Comparison of ENCODE assay signal across 28 mouse cellular contexts in genomic region chr7:16631932-16632331, GRCm38 (mm10). TPM values are rescaled to one million over a fixed set of nuclear protein-coding genes. Genes with fewer than 3 reads are reported as not detected.
DNase-seq lines count a peak whose midpoint lies in the region; ATAC-seq and TF ChIP-seq lines count a peak whose summit lies in the region.
"Had no signal": no experiment of that assay in that cellular context is flagged by ENCODE, and none has a peak within 500 bp of the region (broad histone marks: within the 10 kb centered on the region; RNA-seq: fewer than 3 reads in every experiment).

No protein-coding gene starts in this region.

- 73% methylated on average over 4 of the region's 4 CpGs for WGBS in kidney, adult 2 months
- WGBS in heart, embryonic 11.5 days (ENCODE audit: insufficient replicate concordance), result 70% methylated on average over 4 of the region's 4 CpGs

- H3K4me1 ChIP-seq in kidney, adult 2 months (ENCODE audit: control insufficient read depth, insufficient read depth, low read length), result no peaks in the 10 kb centered on the region
- H3K4me1 ChIP-seq in heart, embryonic 11.5 days (ENCODE audit: control insufficient read depth, insufficient read depth, low read length), result no peaks in the 10 kb centered on the region

- ATAC-seq in heart, embryonic 11.5 days (replicated peaks; ENCODE audit: insufficient number of reproducible peaks, low FRiP score, low TSS enrichment), result no peak
- ATAC-seq: forebrain, embryonic 16.5 days had no signal

- TF ChIP-seq CTCF in kidney, adult 2 months (conservative IDR thresholded peaks at IDR 0.05; ENCODE audit: insufficient read depth, insufficient read length, low read depth, low read length), result 0 out of 2 replicates have a peak, but pooled peaks have one; percentile 0

- H3K4me2 ChIP-seq in heart, embryonic 11.5 days, result no peak overlapping the region
- H3K4me2 ChIP-seq: hindbrain, embryonic 14.5 days; midbrain, embryonic 11.5 days had no signal

- no peak overlapping the region for H3K27ac ChIP-seq in kidney, adult 2 months (ENCODE audit: insufficient read depth, low read depth, low read length)
- H3K27ac ChIP-seq in heart, embryonic 11.5 days (ENCODE audit: low read depth, low read length), result no peak overlapping the region
- H3K27ac ChIP-seq: hindbrain, embryonic 14.5 days had no signal

- H3K36me3 ChIP-seq in kidney, adult 2 months (ENCODE audit: control insufficient read depth, insufficient read depth, low read length), result no peaks in the 10 kb centered on the region
- no peaks in the 10 kb centered on the region for H3K36me3 ChIP-seq in heart, embryonic 11.5 days (ENCODE audit: control insufficient read depth, insufficient read depth, low read length)

- TF ChIP-seq POLR2A in kidney, adult 2 months (IDR thresholded peaks at IDR 0.05; ENCODE audit: low read depth, low read length), result no peak

- no peaks in the 10 kb centered on the region for H3K27me3 ChIP-seq in kidney, adult 2 months (replicated peaks; ENCODE audit: control insufficient read depth, insufficient read depth, low read length)
- no peaks in the 10 kb centered on the region for H3K27me3 ChIP-seq in heart, embryonic 11.5 days (ENCODE audit: control insufficient read depth, insufficient read depth, low read length)

- 0 out of 2 replicates have a peak, but pooled peaks cover 2% of the 10 kb centered on the region for H3K9me3 ChIP-seq in heart, embryonic 11.5 days (replicated peaks; ENCODE audit: control insufficient read depth, low read length)

- intact Hi-C loops in left cerebral cortex, postnatal 36 days (cut with DNase I), result loop anchor here (5.0 kb wide), 1 partner anchor 65 kb away; no protein-coding TSS in a partner anchor

- no peak for DNase-seq in kidney, adult 2 months
- no peak for DNase-seq in kidney, postnatal 36 days
- peak; percentile 28 to 29 for DNase-seq in B cell, adult 2 months
- peak; percentile 36 for DNase-seq in ES-CJ7 (ENCODE audit: low read depth, low spot score)
- peak; percentile 53 for DNase-seq in induced T-regulatory cell, adult 2 months (ENCODE audit: low read depth)
- no peak for DNase-seq in left cerebral cortex, postnatal 36 days (ENCODE audit: low spot score in 2 of 2)
- DNase-seq: adrenal gland, postnatal 10 days; cerebellum, adult 8-10 months; heart, postnatal 4 days; kidney, adult 8-10 months; kidney, postnatal 25 days; lung, postnatal 10 days; thymus, postnatal 14 days had no signal

- H3K9ac ChIP-seq in heart, embryonic 11.5 days (ENCODE audit: low read depth, low read length), result no peak overlapping the region
- H3K9ac ChIP-seq: hindbrain, embryonic 14.5 days had no signal

- H3K4me3 ChIP-seq in kidney, adult 2 months (ENCODE audit: insufficient read depth, low read depth, low read length), result no peak overlapping the region
- H3K4me3 ChIP-seq in heart, embryonic 11.5 days (ENCODE audit: low read depth, low read length), result no peak overlapping the region

RNA-seq across cellular contexts. Expression of gene Arhgap35, which starts 17.1 kb away (rescaled TPM):
- 25.7 and 28.6 TPM in 2 replicates for polyA plus RNA-seq in kidney, adult 2 months (2012; rRNA removed)
- polyA plus RNA-seq in heart, embryonic 11.5 days (2014; fragmentation: Nextera tagmentation; extraction: Ambion mirVana), result 15.9 and 17.2 TPM in 2 replicates
- total RNA-seq in left cerebral cortex, postnatal 36 days (2021), result 100 to 1,000 TPM; 134 to 138 TPM

RNA-seq across cellular contexts. Expression of gene Ceacam15, which starts 43.6 kb away (rescaled TPM):
- not detected in 2 replicates for polyA plus RNA-seq in kidney, adult 2 months (2012; rRNA removed)
- polyA plus RNA-seq in heart, embryonic 11.5 days (2014; fragmentation: Nextera tagmentation; extraction: Ambion mirVana), result 0.11 and 0.21 TPM in 2 replicates
- total RNA-seq in left cerebral cortex, postnatal 36 days (2021), result not detected
- total RNA-seq: adrenal gland, postnatal 10 days; ES-E14; gastrocnemius, postnatal 4 days; left cerebral cortex, adult 18-20 months; left cerebral cortex, postnatal 25 days; neutrophil, adult 5-6 weeks had no signal
- polyA plus RNA-seq: brain, embryonic 14.5 days; embryonic facial prominence, embryonic 14.5 days; forebrain, embryonic 16.5 days; hindbrain, embryonic 14.5 days; intestine, embryonic 14.5 days; limb, embryonic 14.5 days; liver, embryonic 16.5 days; midbrain, embryonic 11.5 days; small intestine, adult 2 months had no signal

Comparison
In these comparisons a context has a peak if more than half of its experiments do, and no peak if none do; other contexts are left out.
1. DNase-seq: peak in B cell, adult 2 months (2 of 2), ES-CJ7 (single experiment) and induced T-regulatory cell, adult 2 months (single experiment); none in kidney, adult 2 months (single experiment), kidney, postnatal 36 days (0 of 2) and left cerebral cortex, postnatal 36 days (0 of 2).